Mouse (Mus musculus) NIH3T3 (cell line): ENCODE data around the gene Ftl1.
A peak's percentile ranks its signal among the peaks of the same experiment; 100 is the strongest.
"Not testable (repeated sequence)": the region's sequence is repeated elsewhere in the genome, so short reads cannot be mapped to it uniquely, and the experiment has no call there.

Experiments used
- DNase-seq: peaks from one replicate; pipeline ENCODE4 v3.0.0-alpha.2; 2012; ENCODE audit warnings: low read depth

The Ftl1 gene

GRCm38 (mm10) chr7:45476453-45476852 lies 16.8 kb upstream of the Ftl1 start:
- no peak for DNase-seq

GRCm38 (mm10) chr7:45475291-45475969 lies 15.7 kb upstream of the Ftl1 start:
- DNase-seq = peak; percentile 61

- DNase-seq = peak; percentile 91
Measured at GRCm38 (mm10) chr7:45470869-45471268, 11.2 kb upstream of the Ftl1 start.

GRCm38 (mm10) chr7:45467090-45467670 lies 7.5 kb upstream of the Ftl1 start:
- no peak for DNase-seq

GRCm38 (mm10) chr7:45466283-45467089 lies 6.8 kb upstream of the Ftl1 start, which contains the start of gene Bax:
Gene Bax (minus strand): TSS chr7:45466898.
- DNase-seq = peak; percentile 98

GRCm38 (mm10) chr7:45465549-45465948 lies 5.9 kb upstream of the Ftl1 start:
- peak; percentile 48 for DNase-seq

- DNase-seq = no peak
Measured at GRCm38 (mm10) chr7:45465112-45465511, 5.4 kb upstream of the Ftl1 start.

GRCm38 (mm10) chr7:45463987-45464778 lies 4.5 kb upstream of the Ftl1 start:
- DNase-seq = no peak

- DNase-seq = not testable (repeated sequence)
Measured at GRCm38 (mm10) chr7:45462868-45463267, 3.2 kb upstream of the Ftl1 start.

- DNase-seq = no peak
Measured at GRCm38 (mm10) chr7:45462325-45462724, 2.6 kb upstream of the Ftl1 start.

- no peak for DNase-seq
Measured at GRCm38 (mm10) chr7:45461781-45462180, 2.1 kb upstream of the Ftl1 start.

GRCm38 (mm10) chr7:45461326-45461725 lies 1.6 kb upstream of the Ftl1 start:
- DNase-seq = no peak

- DNase-seq = peak; percentile 96
Measured at GRCm38 (mm10) chr7:45460860-45461314, 1.2 kb upstream of the Ftl1 start.

- no peak for DNase-seq
Measured at GRCm38 (mm10) chr7:45460377-45460776, 693 bp upstream of the Ftl1 start.

GRCm38 (mm10) chr7:45458748-45459563 lies 728 bp downstream of the Ftl1 start:
- DNase-seq = peak; percentile 86

- DNase-seq = peak; percentile 73
Measured at GRCm38 (mm10) chr7:45457204-45458060, 2.3 kb downstream of the Ftl1 start.

GRCm38 (mm10) chr7:45456721-45457203 lies 2.9 kb downstream of the Ftl1 start:
- peak; percentile 49 for DNase-seq

GRCm38 (mm10) chr7:45455932-45456696 lies 3.6 kb downstream of the Ftl1 start:
- DNase-seq = peak; percentile 38

GRCm38 (mm10) chr7:45454971-45455370 lies 4.7 kb downstream of the Ftl1 start:
- DNase-seq = no peak
